Mouse (Mus musculus) MEL (cell line): ENCODE results near the gene Gcnt2.

Experiments used
- CHD2 ChIP-seq: IDR thresholded peaks from 2 replicates; pipeline ENCODE4 v1.6.1; 2011; ENCODE audit warnings: low read length, improper control_type of control experiment
- CTCF ChIP-seq, 3 experiments: IDR thresholded peaks in 2 of 3; conservative IDR thresholded peaks in 1 of 3; 2 replicates each; pipeline ENCODE4 v1.5.1; 2011 to 2012; ENCODE audit warnings: low read length in 3 of 3, low read depth in 2 of 3, mild to moderate bottlenecking in 2 of 3, improper control_type of control experiment in 1 of 3, inconsistent platforms in 1 of 3, mixed read lengths in 1 of 3, moderate library complexity in 1 of 3; ENCODE audit not compliant: control insufficient read depth in 1 of 3, insufficient read depth in 1 of 3, poor library complexity in 1 of 3, severe bottlenecking in 1 of 3
- E2F4 ChIP-seq: IDR thresholded peaks from 2 replicates; pipeline ENCODE4 v1.6.1; 2011; ENCODE audit warnings: low read depth, low read length, improper control_type of control experiment, borderline replicate concordance
- EP300 ChIP-seq, 2 experiments: IDR thresholded peaks; 2 replicates each; pipeline ENCODE4 v1.6.1; 2011; ENCODE audit warnings: improper control_type of control experiment in 2 of 2, low read length in 2 of 2, low read depth in 1 of 2, mild to moderate bottlenecking in 1 of 2
- HCFC1 ChIP-seq: IDR thresholded peaks from 2 replicates; pipeline ENCODE4 v1.6.1; 2012; ENCODE audit warnings: low read depth, mild to moderate bottlenecking, inconsistent platforms, low read length, improper control_type of control experiment, moderate library complexity
- MAZ ChIP-seq: IDR thresholded peaks from 2 replicates; pipeline ENCODE4 v1.6.1; 2012; ENCODE audit warnings: low read depth, mild to moderate bottlenecking, inconsistent platforms, low read length, improper control_type of control experiment
- NRF1 ChIP-seq: IDR thresholded peaks from 2 replicates; pipeline ENCODE4 v1.6.1; 2014; ENCODE audit warnings: low read depth, mild to moderate bottlenecking, inconsistent platforms, low read length, improper control_type of control experiment, moderate library complexity; ENCODE audit not compliant: poor library complexity, insufficient read depth, severe bottlenecking
- POLR2A ChIP-seq, 2 experiments: IDR thresholded peaks; 2 replicates each; pipeline ENCODE4 v1.6.1; 2011 to 2012; ENCODE audit warnings: low read length in 2 of 2, mild to moderate bottlenecking in 2 of 2, control low read depth in 1 of 2, improper control_type of control experiment in 1 of 2, low read depth in 1 of 2, moderate library complexity in 1 of 2; ENCODE audit not compliant: control insufficient read depth in 1 of 2, insufficient read depth in 1 of 2, poor library complexity in 1 of 2
- POLR2AphosphoS5 ChIP-seq: IDR thresholded peaks from 2 replicates; pipeline ENCODE4 v1.6.1; 2012; ENCODE audit warnings: low read depth, borderline replicate concordance, mild to moderate bottlenecking, inconsistent platforms, low read length, moderate library complexity, mixed read lengths
- TBP ChIP-seq: IDR thresholded peaks from 2 replicates; pipeline ENCODE4 v1.8.0; 2011; ENCODE audit warnings: low read depth, low read length, improper control_type of control experiment
- ZC3H11A ChIP-seq: IDR thresholded peaks from 2 replicates; pipeline ENCODE4 v1.6.1; 2012; ENCODE audit warnings: low read depth, mild to moderate bottlenecking, inconsistent platforms, low read length, improper control_type of control experiment
- ZKSCAN1 ChIP-seq: IDR thresholded peaks from 2 replicates; pipeline ENCODE4 v1.6.1; 2012; ENCODE audit warnings: low read depth, mild to moderate bottlenecking, inconsistent platforms, low read length, improper control_type of control experiment, moderate library complexity
- ZMIZ1 ChIP-seq: IDR thresholded peaks from 2 replicates; pipeline ENCODE4 v1.6.1; 2012; ENCODE audit warnings: low read depth, mild to moderate bottlenecking, inconsistent platforms, low read length, improper control_type of control experiment, moderate library complexity

GRCm38 (mm10) chr13:40968564-40968963 is 109.0 kb downstream of the Gcnt2 start:
- no peak for TF ChIP-seq ZC3H11A
- no peak for TF ChIP-seq POLR2AphosphoS5
- TF ChIP-seq CTCF (IDR thresholded peaks at IDR 0.05 in 2 of 3, conservative IDR thresholded peaks at IDR 0.05 in 1 of 3; ENCODE audit: control insufficient read depth in 1 of 3, insufficient read depth in 1 of 3, low read depth in 2 of 3, low read length in 3 of 3, poor library complexity in 1 of 3, severe bottlenecking in 1 of 3), result no peak
- no peak for TF ChIP-seq TBP
- no peak for TF ChIP-seq HCFC1
- TF ChIP-seq ZKSCAN1, result no peak
- no peak for TF ChIP-seq POLR2A (IDR thresholded peaks at IDR 0.05; ENCODE audit: control insufficient read depth in 1 of 2, insufficient read depth in 1 of 2, low read depth in 1 of 2, low read length in 2 of 2, poor library complexity in 1 of 2)
- no peak for TF ChIP-seq E2F4
- TF ChIP-seq MAZ, result no peak
- no peak for TF ChIP-seq CHD2
- TF ChIP-seq EP300 (IDR thresholded peaks at IDR 0.05; ENCODE audit: low read depth in 1 of 2, low read length in 2 of 2), result no peak
- no peak for TF ChIP-seq ZMIZ1
- TF ChIP-seq NRF1, result no peak
